Mouse (Mus musculus) brown adipose tissue, adult 24 weeks (tissue): ENCODE data around the gene Adamts18. TPM values are rescaled to one million over a fixed set of nuclear protein-coding genes. Genes with fewer than 3 reads are reported as not detected.
"Not testable (repeated sequence)": the region's sequence is repeated elsewhere in the genome, so short reads cannot be mapped to it uniquely, and the experiment has no call there.

Experiments
- H3K27ac ChIP-seq: fragments of 200-500 bp; replicated peaks from 2 replicates; pipeline ENCODE4 v1.5.1; 2012; ENCODE audit warnings: low read depth, mild to moderate bottlenecking, low read length
- H3K4me1 ChIP-seq: fragments of 200-500 bp; 2 replicates; pipeline ENCODE4 v1.6.1; 2012; ENCODE audit warnings: low read length, mixed read lengths; ENCODE audit not compliant: control insufficient read depth, insufficient read depth, insufficient read length
- H3K4me3 ChIP-seq: fragments of 200-500 bp; 2 replicates; pipeline ENCODE4 v1.5.1; 2012; ENCODE audit warnings: low read depth, mild to moderate bottlenecking, low read length, moderate library complexity; ENCODE audit not compliant: insufficient read depth
- polyA plus RNA-seq: library from polyadenylated mRNA; stranded (reverse); fragments of >200 nt; gene quantifications from 2 replicates; pipeline ENCODE4 v1.2.4, GENCODE M21; 2012; ENCODE audit not compliant: missing spikeins, insufficient read depth, insufficient read length

The Adamts18 gene
- polyA plus RNA-seq, 1 experiment: not detected

DNA sequence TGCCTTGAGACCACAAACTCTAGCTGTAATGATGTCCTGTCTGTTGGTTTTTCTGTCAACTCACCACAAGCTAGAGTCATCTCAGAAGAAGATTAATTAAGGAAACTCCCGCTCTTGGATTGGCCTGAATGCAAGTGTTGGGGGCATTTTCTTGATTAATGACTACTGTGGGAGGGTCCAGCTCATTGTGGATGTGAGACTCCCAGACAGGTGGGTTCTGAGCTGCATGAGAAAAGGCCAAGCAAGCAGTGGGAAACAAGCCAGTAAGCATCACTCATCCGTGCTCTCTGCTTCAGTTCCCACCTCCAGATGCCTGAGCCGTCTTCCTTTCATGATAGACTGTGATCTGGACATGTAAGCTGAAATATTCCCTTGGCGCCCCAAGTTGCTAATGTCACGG, 38.6 kb downstream of the Adamts18 start:
- H3K4me3 ChIP-seq: no peak overlapping the region
- no peaks in the 10 kb centered on the region for H3K4me1 ChIP-seq
- no peak overlapping the region for H3K27ac ChIP-seq

DNA sequence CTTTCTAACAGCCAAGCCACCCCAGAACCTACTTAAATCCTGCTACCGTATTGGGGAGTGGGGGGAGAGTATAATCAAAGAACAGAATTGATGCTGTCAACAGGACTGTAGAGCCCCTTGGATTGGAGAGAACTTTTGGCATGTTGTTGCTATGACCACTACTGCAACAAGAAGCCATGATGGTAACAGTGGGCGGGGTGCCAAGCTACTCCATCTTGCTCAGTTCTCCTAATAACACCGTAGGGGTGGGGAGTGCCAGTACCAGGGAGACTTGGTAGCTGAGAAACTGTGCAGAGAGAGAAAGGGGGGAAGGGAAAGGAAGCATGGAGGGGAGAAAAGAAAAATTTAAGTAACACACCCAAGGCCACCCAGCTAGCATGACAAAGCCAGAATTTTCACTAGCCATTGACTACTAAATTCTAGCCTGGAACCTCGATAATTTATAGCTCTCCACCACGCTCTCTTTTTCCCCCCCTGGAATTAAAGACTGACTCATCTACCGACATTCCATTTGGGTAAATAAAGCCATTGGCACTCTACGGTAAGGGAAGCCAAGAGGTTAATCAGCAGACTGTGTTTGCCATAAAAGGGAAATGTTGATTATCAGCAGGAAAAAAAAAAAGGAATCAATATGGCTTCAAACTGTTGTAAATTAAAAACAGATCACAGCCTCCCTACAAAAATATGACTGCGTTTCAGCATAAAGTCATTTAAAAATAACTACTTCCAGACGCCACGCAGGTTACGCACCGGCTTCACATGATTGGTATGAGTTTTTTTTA, 44.5 kb downstream of the Adamts18 start:
- Histone ChIP-seq H3K4me3 (no peak overlapping the region), H3K4me1 (no peaks in the 10 kb centered on the region), H3K27ac (no peak overlapping the region)

DNA sequence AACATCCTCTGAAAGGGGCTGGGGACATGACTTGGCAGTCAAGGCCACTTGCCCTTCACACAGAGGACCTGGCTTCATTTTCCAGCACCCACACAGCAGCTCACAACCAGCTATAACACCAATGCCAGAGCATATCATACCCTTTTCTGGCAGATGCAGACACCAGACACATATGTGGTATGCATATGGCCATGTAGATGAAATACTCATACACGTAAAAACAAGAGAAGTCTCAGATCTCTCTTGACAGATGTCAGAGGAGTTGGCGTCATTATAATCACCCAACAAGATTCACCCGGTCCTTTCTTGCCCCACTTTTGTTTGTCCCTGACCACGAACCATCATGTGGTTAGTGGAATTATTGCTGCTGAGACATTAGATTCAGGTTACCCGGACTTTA, 47.0 kb downstream of the Adamts18 start:
- H3K4me1 ChIP-seq: no peaks in the 10 kb centered on the region
- H3K4me3 ChIP-seq: no peak overlapping the region
- no peak overlapping the region for H3K27ac ChIP-seq

DNA sequence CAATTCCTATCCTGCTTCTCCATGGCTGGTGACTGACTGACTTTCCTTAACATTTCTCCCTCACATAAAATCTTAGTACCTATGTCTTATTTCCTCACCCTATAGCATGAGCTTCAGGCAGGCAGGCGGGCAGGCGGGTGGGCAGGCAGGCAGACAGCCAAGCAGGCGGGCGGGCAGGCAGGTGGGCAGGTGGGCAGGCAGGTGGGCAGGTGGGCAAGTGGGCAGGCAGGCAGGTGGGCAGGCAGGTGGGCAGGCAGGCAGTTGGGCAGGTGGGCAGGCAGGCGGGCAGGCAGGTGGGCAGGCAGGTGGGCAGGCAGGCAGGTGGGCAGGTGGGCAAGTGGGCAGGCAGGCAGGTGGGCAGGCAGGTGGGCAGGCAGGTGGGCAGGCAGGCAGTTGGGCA, 48.0 kb downstream of the Adamts18 start:
- not testable (repeated sequence) for H3K27ac ChIP-seq, H3K4me1 ChIP-seq, H3K4me3 ChIP-seq

DNA sequence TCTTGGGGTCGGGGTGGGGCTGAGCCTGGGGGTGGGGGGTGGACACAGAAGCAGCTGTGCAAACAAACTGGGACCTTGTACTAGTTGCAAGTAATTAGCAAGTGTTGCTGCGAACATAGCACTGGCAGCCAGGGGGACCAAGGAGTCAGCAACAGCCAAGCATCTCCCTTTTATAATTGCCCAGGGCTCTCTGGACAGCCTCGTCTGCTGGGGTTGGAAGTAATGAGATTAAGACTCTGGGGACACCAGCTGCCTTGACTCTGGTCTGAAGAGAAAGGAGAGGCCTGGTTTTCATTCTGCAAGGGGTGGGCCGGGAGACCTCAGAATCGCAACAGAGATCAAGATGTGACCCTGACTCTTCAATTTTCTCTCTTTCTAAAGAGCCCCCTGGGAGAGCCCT, 49.0 kb downstream of the Adamts18 start:
- Histone ChIP-seq H3K4me3 (no peak overlapping the region), H3K27ac (no peak overlapping the region), H3K4me1 (no peaks in the 10 kb centered on the region)

DNA sequence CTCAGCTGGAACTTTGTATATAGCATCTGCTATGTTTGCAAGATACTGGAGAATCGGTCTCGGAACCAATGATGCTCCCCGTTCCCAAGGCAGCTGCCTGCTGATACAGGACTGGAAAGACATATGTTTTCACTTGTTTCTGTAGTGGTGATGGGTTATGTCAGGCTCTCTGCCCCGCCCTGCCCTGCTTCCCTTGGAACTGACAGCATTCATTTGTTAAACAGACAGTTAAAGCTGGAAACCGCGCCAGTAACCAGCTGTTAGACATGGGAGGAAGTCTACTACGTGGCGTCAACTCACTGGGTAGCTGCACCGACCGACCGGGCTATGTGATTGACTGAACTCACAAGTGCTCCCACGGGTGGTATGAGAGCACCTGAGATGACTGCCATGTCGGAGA, 56.7 kb downstream of the Adamts18 start:
- H3K27ac ChIP-seq: no peak overlapping the region
- H3K4me3 ChIP-seq: no peak overlapping the region
- no peaks in the 10 kb centered on the region for H3K4me1 ChIP-seq

DNA sequence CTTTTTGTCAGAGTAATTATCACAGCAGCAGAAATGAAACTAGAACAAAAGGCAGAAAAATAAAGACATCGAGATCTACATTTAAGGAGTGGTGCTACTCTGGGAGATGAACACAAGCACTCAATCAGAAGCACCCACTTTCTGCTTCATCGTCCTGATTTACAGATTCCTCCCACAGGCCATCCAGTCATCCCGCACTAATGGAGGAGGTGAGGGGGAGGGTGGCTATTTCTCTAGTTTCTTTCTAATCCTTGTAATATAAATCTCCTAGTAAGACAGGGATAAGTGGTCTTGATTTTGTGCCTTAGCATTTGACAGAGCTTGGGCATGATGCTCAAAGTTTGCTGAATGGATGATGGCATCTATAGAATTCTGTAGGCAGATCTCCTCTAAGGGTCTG, 57.5 kb downstream of the Adamts18 start:
- H3K4me3 ChIP-seq: no peak overlapping the region
- H3K27ac ChIP-seq: no peak overlapping the region
- no peaks in the 10 kb centered on the region for H3K4me1 ChIP-seq

DNA sequence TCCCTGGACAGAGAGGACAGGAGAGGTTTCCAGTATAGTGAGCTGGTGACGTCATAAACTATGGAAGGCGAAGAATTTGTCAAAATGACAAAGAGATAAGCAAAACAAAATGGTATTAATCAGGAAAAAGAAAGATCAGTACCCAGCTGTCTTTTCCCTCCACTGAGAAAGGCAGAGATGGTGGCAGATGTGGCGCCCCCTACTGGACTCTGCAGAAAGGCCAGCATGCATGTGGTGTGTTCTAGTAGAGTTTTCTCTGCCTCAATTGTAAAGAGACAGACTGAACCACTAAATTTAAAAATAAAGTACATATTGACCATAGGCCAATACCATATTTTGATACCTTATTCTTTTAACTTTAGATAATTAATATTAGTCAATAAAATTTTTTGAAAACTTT, 64.8 kb downstream of the Adamts18 start:
- H3K4me1 ChIP-seq: no peaks in the 10 kb centered on the region
- no peak overlapping the region for H3K4me3 ChIP-seq

DNA sequence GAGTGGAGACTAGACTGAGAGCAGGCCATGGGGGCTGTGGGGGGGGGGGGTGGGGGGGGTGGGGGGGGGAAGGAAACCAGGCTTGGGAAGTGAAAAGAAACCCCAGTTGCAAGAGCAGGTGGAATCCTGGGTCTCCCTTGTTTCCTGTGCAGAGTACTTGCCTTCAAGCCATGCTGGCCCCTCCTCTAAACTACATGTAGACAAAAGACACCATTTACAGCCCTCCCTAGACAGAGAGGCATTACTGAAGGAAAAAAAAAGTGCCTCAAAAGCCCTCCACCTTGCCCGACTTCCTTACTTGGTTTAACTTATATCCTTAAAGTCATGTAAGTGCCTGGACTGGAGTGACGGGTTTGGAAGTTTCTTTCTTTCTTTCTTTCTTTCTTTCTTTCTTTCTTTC, 67.0 kb downstream of the Adamts18 start:
- H3K27ac ChIP-seq: no peak overlapping the region
- H3K4me3 ChIP-seq: no peak overlapping the region
- no peaks in the 10 kb centered on the region for H3K4me1 ChIP-seq

More for the DNA sequence above, 64.8 kb downstream of the Adamts18 start:
- H3K27ac ChIP-seq: no peak overlapping the region

DNA sequence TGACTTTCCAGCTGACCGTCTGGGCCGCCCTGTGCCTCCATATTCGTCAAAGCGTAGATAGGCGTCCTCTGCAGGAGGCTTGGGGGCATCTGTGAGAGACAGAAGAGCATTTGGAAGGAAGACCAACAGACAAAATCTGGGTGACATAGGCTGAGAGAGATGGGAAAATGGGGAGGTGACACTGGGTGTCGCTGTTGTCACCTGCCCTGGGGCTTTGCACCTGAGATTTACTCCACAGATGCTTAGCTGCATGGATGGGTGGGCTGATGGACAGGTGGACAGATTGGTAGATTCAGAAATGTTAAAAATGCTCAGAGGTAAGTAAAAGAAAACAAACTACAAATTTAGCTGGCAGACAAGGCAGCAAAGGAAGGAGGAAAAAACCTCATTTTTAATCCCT, 73.2 kb downstream of the Adamts18 start:
- no peak overlapping the region for H3K27ac ChIP-seq
- H3K4me3 ChIP-seq: no peak overlapping the region
- no peaks in the 10 kb centered on the region for H3K4me1 ChIP-seq

DNA sequence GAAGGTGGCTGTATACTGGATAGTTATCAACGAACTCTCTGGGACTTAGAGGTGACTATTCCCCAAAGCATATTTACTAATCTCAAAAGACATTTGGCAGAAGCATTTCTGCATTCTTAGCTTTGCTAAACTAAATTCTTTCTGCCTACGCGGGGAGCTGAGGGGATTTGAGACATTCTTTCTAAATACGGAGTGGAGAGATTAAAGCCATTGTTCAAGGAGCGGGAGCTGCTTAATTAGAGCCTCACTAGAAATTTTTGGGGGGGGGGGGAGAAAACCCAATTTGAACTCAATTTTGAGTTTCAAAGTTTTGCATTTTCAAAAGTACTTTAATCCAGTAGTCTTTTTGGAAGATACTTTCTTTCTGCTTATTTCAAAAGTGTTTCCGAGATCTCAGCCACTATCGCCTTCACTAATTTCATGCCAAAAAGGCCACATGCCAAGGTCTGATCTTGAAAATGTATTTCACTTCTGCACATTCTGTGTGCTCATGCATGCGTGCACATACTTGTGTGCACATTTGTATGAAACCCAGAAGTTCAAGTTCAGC, 79.6 kb downstream of the Adamts18 start:
- no peak overlapping the region for H3K27ac ChIP-seq
- no peaks in the 10 kb centered on the region for H3K4me1 ChIP-seq
- H3K4me3 ChIP-seq: no peak overlapping the region

DNA sequence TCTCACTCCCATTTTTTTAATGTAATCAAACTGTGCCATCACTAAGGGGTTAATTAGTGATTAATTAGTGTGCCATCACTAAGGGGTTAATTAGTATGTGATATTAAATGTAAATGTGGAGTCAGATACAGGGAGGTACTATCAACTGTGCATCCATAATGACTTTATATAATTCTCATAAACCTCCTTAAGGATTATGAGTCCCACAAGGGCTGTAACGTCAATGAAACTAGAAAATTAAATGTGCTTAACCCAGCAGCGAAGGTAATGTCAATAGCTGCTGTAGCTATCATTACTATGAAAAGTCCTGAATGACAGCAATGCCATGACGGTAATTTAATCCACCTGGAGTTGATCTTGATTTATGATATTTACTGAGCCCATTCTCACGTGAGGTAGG, 83.4 kb downstream of the Adamts18 start:
- H3K27ac ChIP-seq: no peak overlapping the region
- no peaks in the 10 kb centered on the region for H3K4me1 ChIP-seq
- H3K4me3 ChIP-seq: no peak overlapping the region

DNA sequence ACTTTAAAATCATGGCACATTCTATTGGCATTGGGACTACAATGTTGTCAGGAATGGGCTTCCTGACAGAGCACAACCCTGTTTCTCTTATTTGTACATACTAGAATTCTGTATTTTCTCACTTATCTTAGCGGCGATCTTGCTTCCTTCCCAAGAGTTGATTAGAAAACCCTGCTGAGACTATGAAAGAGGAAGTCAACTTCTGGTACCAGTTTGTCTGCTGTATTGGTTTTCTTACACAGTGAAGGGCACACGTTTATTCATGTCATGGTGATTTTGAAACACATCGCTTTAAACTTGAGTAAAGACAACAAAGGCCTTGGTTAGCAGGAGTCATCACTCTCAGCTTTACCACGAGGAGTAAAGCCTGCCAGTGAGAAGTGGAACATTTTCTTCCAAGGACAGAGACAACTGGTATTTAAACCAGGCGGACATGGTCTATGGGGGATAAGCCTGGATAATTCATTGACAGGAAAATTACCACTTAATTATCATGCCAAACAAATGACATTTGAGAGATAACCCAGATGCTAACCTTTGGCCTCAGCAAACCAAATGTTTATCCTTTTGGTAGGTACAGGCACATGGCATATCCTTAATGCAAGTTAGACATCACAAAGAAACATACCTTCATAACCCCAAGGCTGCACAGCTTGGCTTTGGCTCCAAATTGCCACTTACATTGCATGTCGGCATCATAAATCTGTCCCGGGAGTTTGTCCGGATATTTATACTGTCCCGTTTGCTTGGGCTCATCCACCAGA, 84.8 kb downstream of the Adamts18 start:
- no peak overlapping the region for H3K4me3 ChIP-seq
- no peak overlapping the region for H3K27ac ChIP-seq
- no peaks in the 10 kb centered on the region for H3K4me1 ChIP-seq

DNA sequence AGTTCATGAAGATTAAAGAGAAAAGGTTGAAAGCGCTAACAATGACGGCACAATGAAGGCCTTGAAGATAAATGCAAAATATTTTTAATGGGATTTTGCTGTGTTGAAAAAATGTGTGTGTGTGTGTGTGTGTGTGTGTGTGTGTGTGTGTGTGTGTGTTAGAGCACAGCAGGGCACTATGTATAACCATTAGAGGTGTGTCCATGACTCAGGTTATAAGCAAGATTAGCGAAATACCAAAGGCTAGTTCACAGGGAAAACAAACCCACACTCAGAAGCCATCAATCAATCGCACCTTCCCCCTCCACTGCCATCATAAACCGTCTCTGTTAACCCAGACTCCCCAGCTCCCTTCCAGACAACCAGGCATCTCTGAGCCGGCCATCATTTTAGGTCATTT, 86.4 kb downstream of the Adamts18 start:
- Histone ChIP-seq H3K4me3 (no peak overlapping the region), H3K27ac (no peak overlapping the region), H3K4me1 (no peaks in the 10 kb centered on the region)

DNA sequence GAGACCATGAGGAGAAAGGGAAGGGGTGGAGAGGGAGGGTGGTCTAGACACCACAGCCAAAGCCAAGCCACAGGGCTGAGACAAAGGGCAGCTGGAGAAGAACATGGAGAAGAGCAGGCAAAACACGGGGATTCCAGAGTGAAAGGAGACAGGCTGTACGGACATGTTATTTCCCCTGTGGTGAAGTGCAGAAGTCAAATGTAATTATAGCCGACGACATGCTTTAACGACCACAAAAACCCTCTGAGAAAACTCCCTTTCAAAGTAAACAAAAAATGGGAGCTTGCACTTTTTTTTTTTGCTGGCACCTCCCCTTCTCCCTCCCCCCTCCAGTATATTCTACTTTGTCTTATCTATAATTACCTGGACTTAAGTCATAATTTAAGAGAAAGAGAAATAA, 92.7 kb downstream of the Adamts18 start:
- H3K4me3 ChIP-seq: no peak overlapping the region
- no peak overlapping the region for H3K27ac ChIP-seq
- no peaks in the 10 kb centered on the region for H3K4me1 ChIP-seq

DNA sequence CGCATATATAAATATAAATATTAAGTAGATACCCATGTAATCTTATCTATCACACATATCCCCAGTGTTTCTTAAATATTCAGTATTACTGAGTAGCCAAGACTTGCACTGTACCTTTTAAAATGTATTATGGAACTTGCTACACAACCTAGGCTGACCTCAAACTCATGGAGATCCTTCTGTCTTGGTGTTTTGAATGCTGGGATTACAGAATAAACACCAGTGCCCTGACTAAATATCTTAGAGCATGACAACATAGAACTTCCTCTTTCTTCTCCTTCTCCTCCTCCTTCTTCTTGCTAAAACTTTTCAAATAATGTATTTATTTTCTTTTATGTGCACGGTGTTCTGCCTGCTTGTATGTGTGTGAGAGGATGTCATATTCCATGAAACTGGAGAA, 95.4 kb downstream of the Adamts18 start:
- Histone ChIP-seq H3K4me1 (no peaks in the 10 kb centered on the region), H3K4me3 (no peak overlapping the region)

More for the DNA sequence above, 95.4 kb downstream of the Adamts18 start:
- no peak overlapping the region for H3K27ac ChIP-seq
